Comparison of ENCODE assay signal across 8 mouse cellular contexts in genomic region chr2:170287301-170287885, GRCm38 (mm10).
DNase-seq lines count a peak whose midpoint lies in the region; ATAC-seq and TF ChIP-seq lines count a peak whose summit lies in the region.

No protein-coding gene starts in this region.

- no peaks in the 10 kb centered on the region for H3K27me3 ChIP-seq in forebrain, embryonic 11.5 days (ENCODE audit: control insufficient read depth, insufficient read depth, low read length)
- peaks cover 2% of the 10 kb centered on the region; the same call in 1 of the 2 replicates for H3K27me3 ChIP-seq in heart, embryonic 16.5 days (ENCODE audit: control insufficient read depth, insufficient read depth, low read length)
- peaks cover 24% of the 10 kb centered on the region for H3K27me3 ChIP-seq in liver, embryonic 13.5 days
- no peaks in the 10 kb centered on the region for H3K27me3 ChIP-seq in myocyte (ENCODE audit: control insufficient read depth, insufficient read depth, insufficient read length)

- H3K4me2 ChIP-seq in forebrain, embryonic 11.5 days (ENCODE audit: low read depth, low read length, severe bottlenecking), result peak overlapping the region; percentile 83
- H3K4me2 ChIP-seq in heart, embryonic 16.5 days (ENCODE audit: low read depth, low read length), result peak overlapping the region; percentile 75
- H3K4me2 ChIP-seq in liver, embryonic 13.5 days, result peak overlapping the region; percentile 63
- H3K4me2 ChIP-seq in myocyte (ENCODE audit: low read depth), result peak overlapping the region; percentile 70

- peak overlapping the region; percentile 65 for H3K9ac ChIP-seq in forebrain, embryonic 11.5 days (ENCODE audit: low read length)
- H3K9ac ChIP-seq in heart, embryonic 16.5 days (ENCODE audit: low read length), result peak overlapping the region; percentile 38
- no peak overlapping the region for H3K9ac ChIP-seq in liver, embryonic 13.5 days

- H3K36me3 ChIP-seq in forebrain, embryonic 11.5 days (ENCODE audit: control insufficient read depth, insufficient read depth, low read length), result no peaks in the 10 kb centered on the region
- no peaks in the 10 kb centered on the region for H3K36me3 ChIP-seq in heart, embryonic 16.5 days (ENCODE audit: control insufficient read depth, insufficient read depth)
- H3K36me3 ChIP-seq in liver, embryonic 13.5 days, result no peaks in the 10 kb centered on the region
- H3K36me3 ChIP-seq in myocyte (ENCODE audit: control insufficient read depth, insufficient read depth), result no peaks in the 10 kb centered on the region

- peaks cover 11% of the 10 kb centered on the region; the same call in 1 of the 2 replicates for H3K4me1 ChIP-seq in forebrain, embryonic 11.5 days (replicated peaks; ENCODE audit: control insufficient read depth, insufficient read depth, low read length)
- H3K4me1 ChIP-seq in heart, embryonic 16.5 days (ENCODE audit: control insufficient read depth, insufficient read depth, low read length), result peaks cover 24% of the 10 kb centered on the region
- peaks cover 9% of the 10 kb centered on the region; the same call in 1 of the 2 replicates for H3K4me1 ChIP-seq in liver, embryonic 13.5 days (replicated peaks)

- TF ChIP-seq POLR2A in myocyte (IDR thresholded peaks at IDR 0.05; ENCODE audit: insufficient read length, low read depth), result no peak

- H3K27ac ChIP-seq in forebrain, embryonic 11.5 days (ENCODE audit: low read depth, low read length), result peak overlapping the region; percentile 77
- H3K27ac ChIP-seq in heart, embryonic 16.5 days (ENCODE audit: low read length), result peak overlapping the region; percentile 54
- H3K27ac ChIP-seq in liver, embryonic 13.5 days, result no peak overlapping the region

- peak overlapping the region; percentile 32 for H3K4me3 ChIP-seq in forebrain, embryonic 11.5 days (ENCODE audit: low read depth, low read length)
- peak overlapping the region; percentile 52 for H3K4me3 ChIP-seq in heart, embryonic 16.5 days (ENCODE audit: low read length)
- H3K4me3 ChIP-seq in liver, embryonic 13.5 days (replicated peaks), result peak overlapping the region; percentile 39
- no peak overlapping the region for H3K4me3 ChIP-seq in myocyte

- WGBS in forebrain, embryonic 11.5 days, result under 1% methylated on average over 27 of the region's 27 CpGs
- WGBS in heart, embryonic 16.5 days, result 2% methylated on average over 27 of the region's 27 CpGs
- WGBS in liver, embryonic 13.5 days (ENCODE audit: insufficient replicate concordance), result 3% methylated on average over 27 of the region's 27 CpGs

- H3K79me2 ChIP-seq in myocyte (ENCODE audit: control insufficient read depth, insufficient read depth), result no peaks in the 10 kb centered on the region

- DNase-seq in cerebellum, adult 9-10 months, result peak; percentile 3
- no peak for DNase-seq in cerebellum, adult 8-10 months
- peak; percentile 73 for DNase-seq in forebrain, embryonic 11.5 days (ENCODE audit: low spot score)
- DNase-seq in kidney, postnatal 10 days, result peak; percentile 72
- DNase-seq in liver, embryonic 13.5 days, result no peak
- peak; percentile 50 for DNase-seq in urinary bladder, adult 2 months (ENCODE audit: low spot score)

- no peaks in the 10 kb centered on the region for H3K9me3 ChIP-seq in forebrain, embryonic 11.5 days (ENCODE audit: control insufficient read depth, low read length)
- no peaks in the 10 kb centered on the region for H3K9me3 ChIP-seq in heart, embryonic 16.5 days (replicated peaks; ENCODE audit: control insufficient read depth, low read length)
- no peaks in the 10 kb centered on the region for H3K9me3 ChIP-seq in liver, embryonic 13.5 days (replicated peaks)

- peak; percentile 84 for ATAC-seq in forebrain, embryonic 11.5 days (replicated peaks; ENCODE audit: low FRiP score)
- ATAC-seq in heart, embryonic 16.5 days (replicated peaks; ENCODE audit: extremely low read depth, insufficient read depth, low FRiP score), result 0 out of 2 replicates have a peak, but pooled peaks have one; percentile 21
- no peak for ATAC-seq in liver, embryonic 13.5 days (ENCODE audit: low read depth)

- H3ac ChIP-seq in myocyte (ENCODE audit: control insufficient read depth, insufficient read length), result no peak overlapping the region

TF ChIP-seq in myocyte, 11 proteins besides CTCF, POLR2A, EP300 and RAD21:
- no peak for TF ChIP-seq MYOD1 (IDR thresholded peaks at IDR 0.05; ENCODE audit: control insufficient read depth in 1 of 3, insufficient read length in 2 of 3, low read depth in 2 of 3)
TF ChIP-seq in myocyte: peak in this region for 0.

Comparison
In these comparisons a context has a peak if more than half of its experiments do, and no peak if none do; other contexts are left out.
1. DNase-seq: peak in cerebellum, adult 9-10 months (single experiment), forebrain, embryonic 11.5 days (single experiment), kidney, postnatal 10 days (single experiment) and urinary bladder, adult 2 months (single experiment); none in cerebellum, adult 8-10 months (single experiment) and liver, embryonic 13.5 days (single experiment).
2. Peak in every context shown above with its lines, with median percentiles within 50 percentile points of each other: H3K4me2 ChIP-seq.